Mouse (Mus musculus) ES-E14 (cell line): ENCODE measurements around the gene Dstyk. TPM values are rescaled to one million over a fixed set of nuclear protein-coding genes. Genes with fewer than 3 reads are reported as not detected.

Experiments
- DNase-seq: peaks from one replicate; pipeline ENCODE4 v3.0.0-alpha.2; 2013; ENCODE audit warnings: low read depth, low spot score
- H3K27ac ChIP-seq: 2 replicates; pipeline ENCODE4 v1.5.1; 2012; ENCODE audit warnings: low read depth, mild to moderate bottlenecking, low read length, moderate library complexity, mixed read lengths; ENCODE audit not compliant: poor library complexity, insufficient read depth, severe bottlenecking
- H3K36me3 ChIP-seq: 2 replicates; pipeline ENCODE4 v1.6.1; 2012; ENCODE audit warnings: mild to moderate bottlenecking, low read length, moderate library complexity, mixed read lengths; ENCODE audit not compliant: control insufficient read depth, poor library complexity, insufficient read depth, severe bottlenecking
- H3K4me1 ChIP-seq, 2 experiments: fragments of 150-350 bp in 1 of 2; sonication (generic) in 1 of 2; 2 replicates each; pipeline ENCODE4 v1.6.1; 2012; ENCODE audit warnings: low read length in 2 of 2, mild to moderate bottlenecking in 1 of 2, mixed read lengths in 1 of 2; ENCODE audit not compliant: control insufficient read depth in 2 of 2, insufficient read depth in 2 of 2, poor library complexity in 1 of 2
- H3K4me3 ChIP-seq, 2 experiments: fragments of 150-350 bp in 1 of 2; sonication (generic) in 1 of 2; 2 replicates each; pipeline ENCODE4 v1.5.1; 2012; ENCODE audit warnings: low read length in 2 of 2, low read depth in 1 of 2, mild to moderate bottlenecking in 1 of 2, mixed read lengths in 1 of 2; ENCODE audit not compliant: insufficient read depth in 1 of 2, poor library complexity in 1 of 2, severe bottlenecking in 1 of 2
- H3K9ac ChIP-seq: 2 replicates; pipeline ENCODE4 v1.6.1; 2012; ENCODE audit warnings: low read depth, mild to moderate bottlenecking, low read length, mixed read lengths; ENCODE audit not compliant: poor library complexity, insufficient read depth, severe bottlenecking
- H3K9me3 ChIP-seq: fragments of 150-350 bp; sonication (generic); 2 replicates; pipeline ENCODE4 v1.6.1; 2012; ENCODE audit warnings: low read depth, mild to moderate bottlenecking, low read length; ENCODE audit not compliant: control insufficient read depth, insufficient read depth
- CHD2 ChIP-seq: IDR thresholded peaks from 2 replicates; pipeline ENCODE4 v1.6.1; 2014; ENCODE audit warnings: mild to moderate bottlenecking, low read depth, low read length, inconsistent platforms
- HCFC1 ChIP-seq: IDR thresholded peaks from 2 replicates; pipeline ENCODE4 v1.6.1; 2012; ENCODE audit warnings: low read length, inconsistent platforms, borderline replicate concordance; ENCODE audit not compliant: insufficient read depth
- MAFK ChIP-seq: IDR thresholded peaks from 2 replicates; pipeline ENCODE4 v1.6.1; 2014; ENCODE audit warnings: mild to moderate bottlenecking, low read depth, low read length, inconsistent platforms; ENCODE audit not compliant: insufficient read depth
- ZC3H11A ChIP-seq: IDR thresholded peaks from 2 replicates; pipeline ENCODE4 v1.6.1; 2012; ENCODE audit warnings: low read depth, mild to moderate bottlenecking, inconsistent platforms, low read length, borderline replicate concordance
- ZNF384 ChIP-seq: IDR thresholded peaks from 2 replicates; pipeline ENCODE4 v1.6.1; 2012; ENCODE audit warnings: low read depth, low read length, inconsistent platforms
- in situ Hi-C, 2 experiments: fragments of 600-800 bp; cut with MboI; formaldehyde crosslinking; loops; one replicate each; pipeline ENCODE4 v1.15.1; 2025; ENCODE audit warnings: low sequenced_read_pairs in 2 of 2, inconsistent platforms in 1 of 2; ENCODE audit not compliant: unreplicated experiment in 2 of 2
- total RNA-seq: library from RNA; depleted of rRNA; stranded (reverse); fragments of 300-350 nt; gene quantifications from 2 replicates; pipeline ENCODE4 v1.2.3, GENCODE M21; 2012

Gene Dstyk
- total RNA-seq, 1 experiment, result 6.5 TPM

DNA sequence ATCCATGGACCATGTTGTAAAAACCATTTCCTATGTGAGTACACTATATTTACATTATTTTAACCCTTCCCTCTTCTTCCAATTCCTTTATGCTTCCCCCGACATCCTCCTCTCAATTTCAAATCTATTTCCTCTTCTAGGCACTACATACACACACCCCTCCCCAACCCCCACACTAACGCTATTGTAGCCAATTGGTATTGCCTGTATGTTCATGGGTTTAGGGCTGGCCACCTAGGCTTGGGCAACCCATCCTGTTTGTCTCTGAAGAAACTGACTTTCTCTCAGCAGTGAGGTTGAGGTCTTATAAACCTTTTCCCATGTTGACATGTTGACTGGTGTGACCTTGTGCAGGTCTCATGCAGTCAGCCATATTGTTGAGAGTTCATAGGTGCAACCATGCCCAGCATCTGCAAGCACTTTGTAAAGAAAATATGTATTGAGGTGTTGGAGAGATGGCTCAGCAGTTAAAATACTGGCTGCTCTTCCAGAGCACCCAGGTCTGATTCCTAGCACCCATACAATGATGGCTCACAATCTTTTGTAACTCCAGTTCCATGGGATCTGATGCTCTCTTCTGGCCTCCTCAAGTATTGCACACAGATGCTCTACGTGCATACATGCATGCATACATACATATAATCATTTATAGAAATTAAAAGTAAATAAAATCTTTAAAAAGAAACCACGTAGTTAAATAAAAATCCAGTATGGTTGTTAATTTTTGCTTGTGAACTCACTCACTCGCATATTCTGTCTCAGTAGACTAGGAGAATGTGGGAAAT, 5.7 kb downstream of the Dstyk start:
- Histone ChIP-seq H3K4me3 (no peak overlapping the region), H3K9ac (no peak overlapping the region), H3K27ac (no peak overlapping the region), H3K9me3 (no peaks in the 10 kb centered on the region), H3K36me3 (no peaks in the 10 kb centered on the region), H3K4me1 (peaks cover 0 to 6% of the 10 kb centered on the region in 2 experiments; a peak in 2 of 4 replicates)
- in situ Hi-C loops, result no loop called here
- no peak for DNase-seq
- TF ChIP-seq MAFK, result no peak
- no peak for TF ChIP-seq ZNF384
- no peak for TF ChIP-seq ZC3H11A
- no peak for TF ChIP-seq HCFC1
- no peak for TF ChIP-seq CHD2

DNA sequence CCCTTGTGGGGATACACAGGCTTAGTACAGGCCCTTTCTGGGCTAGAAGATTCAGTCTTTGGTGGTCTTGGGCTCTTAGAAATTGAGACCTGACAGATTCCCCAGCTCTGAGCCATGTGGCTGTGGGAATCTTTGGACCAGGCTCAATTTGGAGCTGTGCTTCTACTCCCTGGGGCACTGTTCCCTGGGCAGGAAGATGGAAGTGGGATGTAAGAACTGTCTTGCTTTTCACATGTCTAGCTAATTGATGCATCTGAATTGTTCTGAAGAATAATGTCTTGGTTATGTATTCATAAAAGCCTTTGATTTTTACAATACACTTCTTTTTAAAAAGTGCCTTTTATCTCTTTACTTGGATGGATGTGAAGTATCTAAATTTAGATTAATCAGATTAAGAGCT, 8.2 kb downstream of the Dstyk start:
- in situ Hi-C loops, result no loop called here
- H3K9me3 ChIP-seq, result no peaks in the 10 kb centered on the region
- H3K36me3 ChIP-seq, result no peaks in the 10 kb centered on the region
- DNase-seq, result no peak
- no peak overlapping the region for H3K9ac ChIP-seq
- TF ChIP-seq ZC3H11A, result no peak
- no peak for TF ChIP-seq HCFC1
- no peak for TF ChIP-seq CHD2
- TF ChIP-seq ZNF384, result no peak
- no peak for TF ChIP-seq MAFK
- no peaks in the 10 kb centered on the region for H3K4me1 ChIP-seq
- no peak overlapping the region for H3K27ac ChIP-seq
- H3K4me3 ChIP-seq, result no peak overlapping the region

DNA sequence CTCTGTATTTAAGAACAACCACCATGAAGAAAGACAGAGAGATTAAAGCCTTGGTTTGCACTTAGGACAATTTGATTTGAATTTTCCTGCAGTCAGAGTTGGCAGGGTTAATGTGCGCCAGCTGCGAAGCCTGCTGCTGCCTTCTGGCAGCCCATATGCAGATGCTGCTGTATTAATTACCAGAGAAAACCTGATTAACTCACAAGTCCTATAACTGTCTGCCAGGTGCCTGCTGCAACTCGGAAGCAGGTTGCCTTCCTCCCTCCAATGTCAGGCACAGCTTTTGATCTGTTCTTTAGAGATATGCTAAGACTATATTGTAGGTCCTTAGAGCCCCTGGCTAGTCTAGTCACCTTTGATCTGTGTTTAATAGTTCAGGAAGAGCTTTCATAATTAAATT, 13.5 kb downstream of the Dstyk start:
- in situ Hi-C loops, result no loop called here
- TF ChIP-seq MAFK (no peak), CHD2 (no peak), ZC3H11A (no peak), ZNF384 (no peak)
- no peak overlapping the region for H3K4me3 ChIP-seq
- no peak overlapping the region for H3K9ac ChIP-seq
- no peak overlapping the region for H3K27ac ChIP-seq
- H3K4me1 ChIP-seq, result peaks cover 2% of the 10 kb centered on the region in 2 experiments; a peak in 1 of 4 replicates
- peaks cover 5% of the 10 kb centered on the region; the same call in 1 of the 2 replicates for H3K36me3 ChIP-seq
- no peaks in the 10 kb centered on the region for H3K9me3 ChIP-seq
- no peak for DNase-seq

DNA sequence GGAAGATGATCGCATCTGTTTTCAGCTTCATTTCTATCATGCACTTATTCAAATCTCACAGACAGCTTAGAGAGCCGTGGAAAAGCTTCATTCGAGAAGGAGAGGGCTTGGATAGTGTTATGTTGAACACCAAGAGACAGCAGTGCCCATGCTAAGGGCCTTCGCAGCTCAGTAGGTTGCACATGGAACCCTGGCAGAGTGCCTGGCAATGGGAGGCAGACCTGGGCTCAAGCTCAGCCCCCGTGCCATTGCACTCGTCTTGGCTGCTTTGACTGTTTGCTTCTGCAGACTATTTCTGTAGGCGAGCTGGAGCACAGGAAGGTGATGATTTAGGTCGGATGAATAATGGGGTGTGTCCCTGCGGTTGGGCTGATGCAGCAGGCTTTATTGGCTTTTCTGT, 14.4 kb downstream of the Dstyk start:
- in situ Hi-C loops, result no loop called here
- peaks cover 2% of the 10 kb centered on the region in 2 experiments; a peak in 1 of 4 replicates for H3K4me1 ChIP-seq
- no peak overlapping the region for H3K4me3 ChIP-seq
- no peak for DNase-seq
- H3K9ac ChIP-seq, result no peak overlapping the region
- H3K9me3 ChIP-seq, result no peaks in the 10 kb centered on the region
- no peak overlapping the region for H3K27ac ChIP-seq
- peaks cover 5% of the 10 kb centered on the region; the same call in 1 of the 2 replicates for H3K36me3 ChIP-seq
- no peak for TF ChIP-seq HCFC1
